Comparison of ENCODE assay signal across 13 mouse cellular contexts in the genomic region with DNA sequence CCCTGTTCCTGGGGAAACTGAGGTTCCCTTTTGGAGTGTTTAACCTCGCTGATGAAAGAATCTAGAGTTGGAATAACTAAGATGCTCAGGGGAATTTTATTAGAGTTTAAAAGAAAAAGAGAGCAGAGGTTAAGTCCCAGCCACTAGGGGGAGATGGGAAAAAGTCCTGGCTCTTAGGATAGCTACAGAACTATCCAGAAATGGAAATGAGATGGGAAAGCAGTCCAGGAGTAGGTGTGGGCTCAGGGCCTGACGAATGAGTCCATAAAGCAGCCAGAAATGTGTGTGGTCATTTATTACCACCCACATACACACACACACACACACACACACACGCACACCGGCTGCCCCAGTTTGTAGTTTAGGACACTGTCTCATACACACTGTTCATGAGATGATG. TPM values are rescaled to one million over a fixed set of nuclear protein-coding genes. Genes with fewer than 3 reads are reported as not detected.
A peak's percentile ranks its signal among the peaks of the same experiment; 100 is the strongest.
DNase-seq lines count a peak whose midpoint lies in the region; ATAC-seq and TF ChIP-seq lines count a peak whose summit lies in the region.
"Had no signal": no experiment of that assay in that cellular context is flagged by ENCODE, and none has a peak within 500 bp of the region (broad histone marks: within the 10 kb centered on the region; RNA-seq: fewer than 3 reads in every experiment).

No protein-coding gene starts in this region.

- in situ Hi-C loops in Patski (cut with MboI; ENCODE audit: low pct_unique_long_range_greater_than_20kb) = no loop called here

- POLR2A ChIA-PET in Patski (lab: Charles Lee) = no interaction called here

- DNase-seq in gastrocnemius, adult 2 months = no peak
- no peak for DNase-seq in gastrocnemius, postnatal 14 days
- DNase-seq in kidney, postnatal 10 days = peak; percentile 22
- no peak for DNase-seq in kidney, postnatal 4 days
- DNase-seq in 3T3-L1 (ENCODE audit: low read depth, low spot score) (peak; percentile 43), Patski (ENCODE audit: low read depth, low spot score) (no peak)
- DNase-seq in layer of hippocampus, adult 11-12 months (ENCODE audit: low spot score) = no peak
- DNase-seq in yolk sac, embryonic 10.5 days (ENCODE audit: low spot score) = no peak
- DNase-seq: cerebellum, postnatal 25 days; kidney, adult 8-10 months had no signal

- peak; percentile 64 for TF ChIP-seq CTCF in gastrocnemius, adult 2 months (IDR thresholded peaks at IDR 0.05)
- TF ChIP-seq CTCF in Patski (IDR thresholded peaks at IDR 0.05) = peak; percentile 46

- CTCF ChIA-PET in Patski (lab: Charles Lee) = interaction anchor here (1.4 kb wide), 1 partner anchor 10 kb away, joined by 3 read pairs; no protein-coding TSS in a partner anchor

- no peak overlapping the region for H3K4me3 ChIP-seq in gastrocnemius, adult 2 months
- H3K4me3 ChIP-seq: heart, embryonic 15.5 days; limb, embryonic 15.5 days had no signal

- H3K27me3 ChIP-seq in Patski = peaks cover 30% of the 10 kb centered on the region
- H3K27me3 ChIP-seq: heart, embryonic 15.5 days; limb, embryonic 15.5 days had no signal

- intact Hi-C loops in gastrocnemius, adult 2 months (cut with DNase I) = loop anchor here (1.0 to 2.0 kb wide), 2 partner anchors 56 to 410 kb away; no protein-coding TSS in a partner anchor
- intact Hi-C loops in gastrocnemius, postnatal 14 days (cut with DNase I; ENCODE audit: low total_unique reads) = loop anchor here (2.0 kb wide), 1 partner anchor 54 kb away; no protein-coding TSS in a partner anchor

- ATAC-seq in Patski = no peak
- ATAC-seq: CD4-positive, CD25-positive, alpha-beta regulatory T cell, adult 4 months had no signal

- no peak overlapping the region for H3K27ac ChIP-seq in gastrocnemius, adult 2 months
- H3K27ac ChIP-seq: heart, embryonic 15.5 days; limb, embryonic 15.5 days had no signal

RNA-seq across cellular contexts. Expression of gene Cnga3, which starts 19.6 kb away (rescaled TPM):
- total RNA-seq in gastrocnemius, adult 2 months (2021) = under 1 TPM; 0.26 to 0.45 TPM
- under 1 TPM; 0.51 to 0.92 TPM for total RNA-seq in gastrocnemius, postnatal 14 days (2021)
- polyA plus RNA-seq in Patski (2021) = not detected
- polyA plus RNA-seq: limb, embryonic 15.5 days had no signal

Comparison
In these comparisons a context has a peak if more than half of its experiments do, and no peak if none do; other contexts are left out.
1. DNase-seq: peak in kidney, postnatal 10 days (single experiment) and 3T3-L1 (single experiment); none in gastrocnemius, adult 2 months (single experiment), gastrocnemius, postnatal 14 days (single experiment), kidney, postnatal 4 days (0 of 2), Patski (single experiment), layer of hippocampus, adult 11-12 months (single experiment) and yolk sac, embryonic 10.5 days (single experiment).